Mouse (Mus musculus): ENCODE data around the gene Ptgfrn.

- no peak for TF ChIP-seq TAL1 (IDR thresholded peaks at IDR 0.05; ENCODE audit: low read length)
- no peak for TF ChIP-seq GATA1 (IDR thresholded peaks at IDR 0.05; ENCODE audit: low read length)
These were observed 89.0 kb downstream of the Ptgfrn start for GRCm38 (mm10) chr3:101021073-101021472.

Data from erythroblast, embryonic 14.5 days (primary cell).